Mouse (Mus musculus) right cerebral cortex, adult 2 months (tissue): ENCODE measurements around the gene Afap1l2.

Experiments
- DNase-seq, 2 experiments: peaks; one replicate each; pipeline ENCODE4 v3.0.0; 2021 to 2022; ENCODE audit warnings: low spot score in 2 of 2

The Afap1l2 gene

GRCm38 (mm10) chr19:56939826-56940225, 68.2 kb downstream of the Afap1l2 start:
- DNase-seq = peak in 1 of 2 experiments; percentile 9

DNA sequence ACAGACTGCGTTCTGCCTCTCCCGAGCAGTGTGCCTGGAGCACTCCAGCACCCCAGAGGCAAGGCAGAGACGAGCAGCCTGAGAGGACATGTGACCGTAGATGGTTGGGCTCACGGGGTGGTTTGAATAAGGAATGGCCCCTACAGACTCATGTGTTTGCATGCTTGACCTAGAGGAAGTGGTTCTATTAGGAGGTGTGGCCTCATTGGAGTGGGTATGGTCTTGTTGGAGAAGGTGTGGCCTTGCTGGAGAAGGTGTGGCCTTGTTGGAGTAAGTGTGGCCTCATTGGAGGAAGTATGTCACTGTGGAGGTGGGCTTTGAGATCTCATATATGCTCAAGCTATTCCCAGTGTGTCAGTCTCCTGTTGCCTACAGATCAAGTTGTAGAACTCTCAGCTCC, 70.1 kb downstream of the Afap1l2 start:
- no peak for DNase-seq

GRCm38 (mm10) chr19:56936253-56936652, 71.8 kb downstream of the Afap1l2 start:
- no peak for DNase-seq

DNA sequence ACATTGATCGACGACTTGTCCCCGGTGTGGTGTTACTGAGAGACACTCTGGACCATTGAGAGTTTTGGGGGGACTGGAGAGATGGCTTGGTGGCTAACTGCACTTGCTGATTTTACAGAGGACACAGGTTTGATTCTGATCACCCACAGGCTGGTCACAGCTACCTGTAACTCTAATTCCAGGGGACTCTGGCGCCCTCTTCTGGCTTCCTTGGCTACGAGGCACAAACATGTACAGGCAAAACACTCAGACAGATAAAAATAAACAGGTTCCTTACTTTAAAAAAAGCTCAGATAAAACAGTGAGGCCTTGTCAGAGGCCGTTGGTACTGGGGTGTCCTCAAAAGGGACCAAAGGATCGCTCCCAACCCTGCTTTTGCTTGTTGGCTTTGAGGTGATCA, 72.3 kb downstream of the Afap1l2 start:
- no peak for DNase-seq

DNA sequence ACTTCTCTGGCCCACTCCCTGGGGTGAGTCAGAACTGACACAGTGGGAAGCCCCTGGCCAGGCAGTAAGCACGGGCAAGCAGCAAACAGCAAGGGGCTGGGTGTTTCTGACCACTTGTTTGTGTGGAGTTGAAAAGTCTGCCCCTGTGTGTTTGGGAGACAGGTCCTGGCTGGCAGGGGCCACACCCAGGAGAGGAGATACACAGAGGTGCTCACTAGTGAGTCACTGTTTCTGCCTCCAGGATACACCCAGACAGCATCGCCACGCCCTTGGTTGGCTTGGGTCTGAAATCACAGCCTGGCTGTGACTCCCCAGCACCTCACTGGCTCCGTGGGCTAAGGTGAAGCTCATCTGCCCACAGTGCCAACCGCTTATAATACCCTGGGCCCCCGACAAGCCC, 72.9 kb downstream of the Afap1l2 start:
- no peak for DNase-seq

- no peak for DNase-seq
These were observed 74.2 kb downstream of the Afap1l2 start for GRCm38 (mm10) chr19:56933800-56934199.

GRCm38 (mm10) chr19:56930029-56930428, 78.0 kb downstream of the Afap1l2 start:
- DNase-seq = no peak

DNA sequence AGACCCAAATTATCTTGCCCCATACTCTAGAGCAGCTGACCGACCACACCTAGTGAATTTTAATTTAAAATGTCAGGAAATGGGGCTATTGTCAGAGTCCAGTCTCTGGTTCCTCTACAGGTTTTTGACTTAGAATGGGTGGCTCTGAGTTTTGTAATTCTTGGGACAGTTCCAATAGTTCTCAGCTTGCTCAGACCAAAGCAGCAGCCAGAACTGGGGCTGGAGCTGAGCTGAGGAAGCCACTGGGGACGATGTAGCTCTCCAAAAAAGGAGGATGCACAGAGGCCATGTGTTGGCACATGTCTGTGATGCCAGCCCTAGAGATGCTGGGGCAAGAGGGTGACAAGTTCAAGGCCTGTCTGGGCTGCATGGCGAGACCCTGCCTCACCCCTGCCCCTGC, 78.6 kb downstream of the Afap1l2 start:
- no peak for DNase-seq

- DNase-seq = no peak
These were observed 86.3 kb downstream of the Afap1l2 start for GRCm38 (mm10) chr19:56921744-56922143.

DNA sequence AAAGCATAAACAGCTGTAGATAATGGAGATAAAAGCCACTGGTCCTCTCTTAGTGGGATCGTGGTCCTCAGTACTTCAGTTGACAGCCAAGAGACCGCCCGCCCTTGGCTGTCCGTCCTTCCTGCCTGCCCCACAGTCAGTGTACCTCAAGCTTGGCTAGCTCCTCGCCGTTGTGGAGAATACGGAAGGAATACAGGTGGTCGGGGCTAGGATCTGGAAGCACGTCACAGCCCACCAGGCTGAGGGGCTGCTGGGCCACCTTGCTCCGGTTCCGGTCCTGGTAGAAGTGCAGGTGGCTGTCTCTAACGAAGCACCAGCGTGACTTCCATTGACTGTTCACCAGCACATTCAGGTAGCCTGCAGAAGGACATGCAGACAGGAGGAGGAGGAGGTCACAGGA, 87.8 kb downstream of the Afap1l2 start:
- DNase-seq = no peak

GRCm38 (mm10) chr19:56919628-56920027, 88.4 kb downstream of the Afap1l2 start:
- peak; percentile 88 for DNase-seq

- DNase-seq = no peak
These were observed 92.9 kb downstream of the Afap1l2 start for GRCm38 (mm10) chr19:56915084-56915483.

- no peak for DNase-seq
These were observed 93.4 kb downstream of the Afap1l2 start for GRCm38 (mm10) chr19:56914658-56915057.

- DNase-seq = no peak
These were observed 94.3 kb downstream of the Afap1l2 start for GRCm38 (mm10) chr19:56913761-56914160.

DNA sequence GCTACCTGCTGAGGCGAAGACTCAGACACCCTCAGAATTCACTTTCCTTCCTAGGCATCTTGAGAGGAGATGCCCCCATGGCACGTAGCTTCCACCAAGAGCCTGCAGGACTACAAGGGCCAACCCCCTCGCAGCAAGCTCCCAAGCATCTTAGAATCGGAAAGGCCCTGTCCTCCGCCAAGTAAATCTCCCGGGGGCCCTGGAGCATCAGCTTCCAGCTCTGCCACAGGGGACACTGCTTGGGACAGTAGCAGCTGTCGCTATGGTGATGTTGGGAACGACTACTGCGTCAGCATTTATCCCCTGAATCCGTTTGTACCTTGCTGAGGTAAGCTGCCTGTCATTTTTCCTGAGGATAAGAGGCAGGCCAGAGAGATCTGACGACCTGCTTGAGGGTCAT, 97.5 kb downstream of the Afap1l2 start:
- DNase-seq = no peak

- DNase-seq = peak; percentile 51 to 57
These were observed 99.4 kb downstream of the Afap1l2 start for GRCm38 (mm10) chr19:56908472-56909270.

DNA sequence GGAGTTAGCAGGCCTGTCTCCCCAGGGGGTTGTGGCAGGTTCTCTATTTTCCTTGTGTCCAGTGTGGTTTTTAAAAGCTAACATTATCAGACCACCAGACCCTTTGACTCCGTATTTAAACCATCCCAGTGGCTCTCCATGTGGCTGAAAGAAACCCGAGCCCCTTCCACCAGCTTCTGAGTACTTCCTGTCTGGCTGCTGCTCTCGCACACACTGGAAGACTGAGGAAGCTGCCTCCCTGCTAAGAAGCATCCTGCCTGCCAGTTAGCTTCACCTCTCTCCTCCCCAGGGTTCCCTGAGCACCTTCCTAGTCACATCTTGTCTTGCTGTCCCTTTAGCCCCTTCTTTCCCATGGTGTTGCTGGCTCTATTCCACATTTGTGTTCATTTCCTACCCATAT, 100.2 kb downstream of the Afap1l2 start:
- DNase-seq = no peak

- no peak for DNase-seq
These were observed 102.6 kb downstream of the Afap1l2 start for GRCm38 (mm10) chr19:56905395-56905794.

DNA sequence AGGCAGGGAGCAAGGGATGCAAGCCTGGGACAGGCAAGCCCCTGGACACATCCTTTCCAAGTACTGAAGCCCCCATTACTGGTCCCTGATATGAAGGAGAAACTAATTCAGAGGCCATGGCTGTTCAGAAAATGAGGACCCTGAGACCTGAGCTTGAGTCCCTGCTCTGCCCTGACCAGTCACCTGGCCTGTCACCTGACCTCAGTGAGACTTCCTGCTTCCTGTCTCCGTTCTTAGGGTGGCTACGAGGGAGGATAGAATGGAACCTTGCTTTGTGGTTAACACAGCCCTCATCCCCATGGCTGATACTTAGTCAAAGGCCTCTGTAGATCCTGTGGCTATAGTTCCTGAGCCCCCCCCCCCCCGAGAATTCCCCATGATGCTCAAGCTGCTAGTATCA, 103.9 kb downstream of the Afap1l2 start:
- no peak for DNase-seq

- DNase-seq = no peak
These were observed 110.4 kb downstream of the Afap1l2 start for GRCm38 (mm10) chr19:56897654-56898053.

GRCm38 (mm10) chr19:56893326-56893725, 114.7 kb downstream of the Afap1l2 start:
- no peak for DNase-seq

GRCm38 (mm10) chr19:56892586-56892985, 115.4 kb downstream of the Afap1l2 start:
- DNase-seq = no peak

- DNase-seq = no peak
These were observed 116.6 kb downstream of the Afap1l2 start for GRCm38 (mm10) chr19:56891438-56891837.

GRCm38 (mm10) chr19:56888654-56889053, 119.4 kb downstream of the Afap1l2 start:
- DNase-seq = no peak
